Mouse (Mus musculus) brain, embryonic 14.5 days (tissue): ENCODE results near the gene Spock1.

Experiments
- CTCF ChIP-seq: fragments of 200-500 bp; IDR thresholded peaks from 2 replicates; pipeline ENCODE4 v1.5.1; 2012; ENCODE audit warnings: inconsistent platforms, mild to moderate bottlenecking, moderate library complexity, borderline replicate concordance; ENCODE audit not compliant: insufficient read depth, insufficient read length; ENCODE audit errors: extremely low read depth
- POLR2A ChIP-seq: fragments of 200-500 bp; IDR thresholded peaks from 2 replicates; pipeline ENCODE4 v1.6.1; 2012; ENCODE audit warnings: mild to moderate bottlenecking, inconsistent platforms, borderline replicate concordance; ENCODE audit not compliant: poor library complexity, insufficient read depth, insufficient read length, severe bottlenecking; ENCODE audit errors: extremely low read depth

DNA sequence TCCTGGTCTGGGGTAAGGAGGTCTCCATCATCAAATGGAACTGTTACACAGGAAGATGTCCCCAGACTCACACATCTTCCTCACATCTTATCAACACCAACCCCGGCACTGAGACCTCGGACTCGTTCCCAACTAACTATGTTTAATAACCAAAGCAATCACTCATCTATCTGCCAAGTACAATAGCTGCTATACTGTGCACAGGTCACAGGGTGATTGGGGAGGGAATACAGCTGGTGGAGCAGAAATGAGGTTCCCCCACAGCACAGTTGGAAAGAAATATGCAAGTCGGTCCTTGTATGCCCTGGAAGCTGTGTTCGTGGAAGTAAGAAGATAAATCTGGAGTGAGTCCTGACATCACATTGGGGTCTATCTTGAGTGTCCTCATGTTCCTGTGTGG is 98.0 kb downstream of the Spock1 start:
- TF ChIP-seq POLR2A (no peak), CTCF (no peak)
